Mouse (Mus musculus): ENCODE results near the gene Cage1. TPM values are rescaled to one million over a fixed set of nuclear protein-coding genes. Genes with fewer than 3 reads are reported as not detected.
A peak's percentile ranks its signal among the peaks of the same experiment; 100 is the strongest.

Gene Cage1
- polyA plus RNA-seq, 1 experiment from 2014 or later, result 1.0 TPM

DNA sequence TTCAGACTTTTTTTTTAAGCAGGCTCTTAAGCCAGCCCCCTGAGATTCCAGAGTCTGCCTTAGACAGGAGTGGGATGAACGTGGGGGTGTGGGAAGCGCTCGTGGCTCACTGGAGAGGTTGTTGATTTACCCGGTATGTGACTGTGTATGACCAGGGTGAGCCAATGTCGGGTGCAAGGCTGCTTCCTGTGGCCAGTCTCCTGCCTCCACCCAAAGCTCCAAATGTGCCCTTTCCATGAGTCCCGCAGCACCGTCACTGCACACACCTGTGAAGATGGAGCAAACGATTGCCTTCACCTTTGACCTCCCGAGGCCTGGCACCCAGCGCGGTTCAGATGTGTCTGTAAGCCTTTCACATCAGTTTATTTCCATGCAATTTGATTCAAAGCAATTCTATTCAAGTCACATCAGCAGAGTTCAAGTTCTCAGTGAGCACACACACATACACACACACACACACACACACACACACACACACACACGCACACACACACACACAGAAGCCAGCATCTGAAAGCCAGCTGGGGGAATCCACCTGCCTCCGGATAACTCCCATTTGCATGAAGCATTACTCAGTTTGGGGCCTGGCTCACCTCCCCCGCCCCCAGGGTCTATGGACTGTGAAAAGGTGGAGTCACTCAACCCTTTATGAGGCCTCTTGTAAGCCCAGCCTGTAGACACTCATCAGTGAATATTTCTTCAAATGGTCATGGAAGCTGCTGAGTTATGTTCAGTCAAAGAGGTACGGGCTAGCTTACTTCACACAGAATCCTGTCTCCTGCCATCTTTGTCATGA, 70.4 kb downstream of the Cage1 start:
- peaks cover 5% of the 10 kb centered on the region for H3K4me1 ChIP-seq (replicated peaks; ENCODE audit: control insufficient read depth, insufficient read depth, low read length)
- no peak overlapping the region for H3K27ac ChIP-seq (ENCODE audit: low read depth, low read length)
- no peak overlapping the region for H3K4me3 ChIP-seq (ENCODE audit: low read depth, low read length)
- no peak for DNase-seq (ENCODE audit: low spot score)
- no peaks in the 10 kb centered on the region for H3K9me3 ChIP-seq (ENCODE audit: control insufficient read depth, low read length)
- H3K4me2 ChIP-seq (replicated peaks; ENCODE audit: low read depth, low read length), result no peak overlapping the region
- no peak for ATAC-seq (ENCODE audit: low FRiP score)
- H3K9ac ChIP-seq (ENCODE audit: low read depth, low read length), result no peak overlapping the region
- 0 out of 2 replicates have a peak, but pooled peaks cover 3% of the 10 kb centered on the region for H3K27me3 ChIP-seq (ENCODE audit: control insufficient read depth, insufficient read depth, low read length)
- 71% methylated on average over 15 of the region's 15 CpGs for WGBS
- no peaks in the 10 kb centered on the region for H3K36me3 ChIP-seq (ENCODE audit: control insufficient read depth, insufficient read depth, low read length)

DNA sequence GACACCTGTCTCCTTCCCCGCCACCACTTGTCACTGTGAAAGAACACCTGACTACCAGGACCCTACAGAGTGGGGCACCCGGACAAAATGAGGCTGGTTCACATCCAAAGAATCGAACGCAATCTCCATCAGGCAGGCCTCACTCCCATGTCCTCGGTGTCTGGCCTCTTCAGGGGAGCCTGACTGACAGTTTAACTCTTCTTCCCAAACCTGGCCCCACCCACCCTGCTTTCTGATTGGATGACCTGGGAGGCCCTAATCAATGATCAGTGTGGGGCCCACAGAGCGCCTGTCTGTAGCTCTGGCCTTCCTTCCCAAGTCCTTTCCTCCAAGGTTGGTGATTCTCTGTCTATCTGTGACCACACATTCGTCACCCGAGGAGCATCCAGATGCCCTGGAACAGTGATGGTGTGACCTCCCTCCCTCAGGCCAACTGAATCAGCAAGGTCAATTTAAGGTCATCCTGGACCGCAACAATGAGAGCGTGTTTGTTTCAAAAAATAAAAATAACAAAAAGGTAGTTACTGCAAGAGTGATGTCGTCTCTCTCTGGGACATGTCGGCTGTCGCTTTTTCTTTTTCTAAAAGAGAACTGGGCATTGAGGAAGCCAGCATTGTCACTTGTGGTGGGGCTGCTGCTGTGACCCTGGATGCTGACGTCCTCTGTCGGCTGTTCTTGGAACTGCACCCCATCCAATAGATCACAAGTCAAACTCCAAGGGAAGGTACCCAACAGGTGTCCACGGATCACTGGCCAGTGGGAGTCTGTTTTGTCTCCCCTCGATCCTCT, 71.5 kb downstream of the Cage1 start:
- 0 out of 2 replicates have a peak, but pooled peaks cover 3% of the 10 kb centered on the region for H3K27me3 ChIP-seq (ENCODE audit: control insufficient read depth, insufficient read depth, low read length)
- H3K4me3 ChIP-seq (ENCODE audit: low read depth, low read length), result no peak overlapping the region
- WGBS, result 24% methylated on average over 17 of the region's 17 CpGs
- DNase-seq (ENCODE audit: low spot score) (peak; percentile 34), ATAC-seq (ENCODE audit: low FRiP score) (peak; percentile 32; the same call in 1 of the 2 replicates)
- peaks cover 5% of the 10 kb centered on the region for H3K4me1 ChIP-seq (replicated peaks; ENCODE audit: control insufficient read depth, insufficient read depth, low read length)
- H3K9ac ChIP-seq (ENCODE audit: low read depth, low read length), result no peak overlapping the region
- H3K4me2 ChIP-seq (replicated peaks; ENCODE audit: low read depth, low read length), result no peak overlapping the region
- H3K36me3 ChIP-seq (ENCODE audit: control insufficient read depth, insufficient read depth, low read length), result no peaks in the 10 kb centered on the region
- no peak overlapping the region for H3K27ac ChIP-seq (ENCODE audit: low read depth, low read length)
- H3K9me3 ChIP-seq (ENCODE audit: control insufficient read depth, low read length), result no peaks in the 10 kb centered on the region

DNA sequence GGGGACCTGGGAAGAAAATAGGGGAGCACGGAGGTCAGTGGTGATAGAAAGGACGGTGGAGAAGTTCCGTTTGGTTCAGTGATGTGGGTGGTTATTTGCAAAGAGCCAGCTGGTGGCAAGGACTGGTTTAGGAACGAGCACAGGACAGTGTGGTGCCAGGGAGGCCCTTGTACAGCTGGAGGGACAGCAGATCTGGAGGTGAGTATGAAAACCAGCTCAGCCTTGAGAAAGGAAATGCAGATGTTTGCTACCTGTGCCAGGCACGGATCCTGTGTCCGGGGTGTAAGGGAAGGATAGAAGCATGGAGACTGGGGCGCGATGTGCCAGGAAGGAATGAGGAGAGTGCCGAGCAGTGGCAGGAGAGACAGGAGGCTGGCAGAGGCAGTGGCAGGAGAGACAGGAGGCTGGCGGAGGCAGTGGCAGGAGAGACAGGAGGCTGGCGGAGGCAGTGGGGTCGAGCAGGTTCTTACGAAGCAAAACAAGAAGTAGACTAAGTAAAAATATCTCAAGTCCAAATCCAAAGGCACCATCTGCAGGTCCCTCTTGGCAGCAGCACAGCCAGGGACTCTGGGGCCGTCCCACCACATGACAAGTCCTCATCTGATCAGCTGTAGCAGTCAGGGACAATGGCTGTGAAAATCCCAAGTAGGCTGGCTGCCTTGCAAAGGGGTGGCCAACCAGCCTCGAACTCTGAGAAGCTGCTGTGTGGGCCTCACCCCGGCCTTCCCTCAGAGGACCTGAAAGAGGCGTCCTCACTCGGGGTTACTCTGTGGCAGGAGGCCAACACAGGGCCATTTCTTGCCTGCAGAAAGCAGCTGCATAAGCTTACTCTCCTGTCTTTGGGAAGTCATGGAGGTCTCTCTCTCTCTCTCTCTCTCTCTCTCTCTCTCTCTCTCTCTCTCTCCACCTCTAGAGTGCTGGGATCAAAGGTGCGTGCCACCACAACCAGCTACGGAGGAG, 72.5 kb downstream of the Cage1 start:
- WGBS, result 40% methylated on average over 20 of the region's 20 CpGs
- Histone ChIP-seq H3K27ac (ENCODE audit: low read depth, low read length) (no peak overlapping the region), H3K9ac (ENCODE audit: low read depth, low read length) (peak overlapping the region; percentile 33; the same call in 1 of the 2 replicates)

DNA sequence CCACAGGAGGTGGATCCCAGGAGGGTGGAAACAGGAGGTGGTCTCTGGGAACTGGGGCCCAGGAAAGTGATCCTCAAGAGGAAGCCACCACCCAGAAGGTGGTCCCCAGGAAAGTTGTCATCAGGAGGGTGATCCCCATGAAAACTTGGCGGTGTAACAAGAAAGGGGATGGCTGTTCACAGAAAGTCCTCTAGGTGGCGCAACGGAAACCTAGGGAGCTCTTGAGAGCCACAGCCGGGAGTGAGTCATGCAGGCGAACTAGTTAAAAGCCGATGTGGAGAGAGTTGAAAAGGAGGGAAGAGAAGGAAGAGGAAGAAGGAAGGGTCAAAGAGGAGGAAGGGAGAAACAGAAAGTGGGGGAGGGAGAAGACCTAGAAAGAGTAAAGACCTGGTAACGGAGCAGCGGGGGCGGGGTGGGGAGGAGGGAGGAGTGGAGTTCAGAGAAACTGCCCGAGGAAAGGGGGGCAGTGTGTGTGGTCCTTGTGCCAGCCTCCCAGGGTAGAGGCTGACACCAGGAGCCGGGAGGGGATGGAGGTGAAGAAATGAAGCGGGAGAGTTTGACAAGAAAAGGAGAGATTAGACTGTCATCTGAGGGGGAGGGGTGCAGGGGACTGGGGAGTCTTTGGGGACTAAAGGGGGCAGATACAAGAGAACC, 73.4 kb downstream of the Cage1 start:
- DNase-seq (ENCODE audit: low spot score), result peak; percentile 88
- H3K27me3 ChIP-seq (ENCODE audit: control insufficient read depth, insufficient read depth, low read length), result 0 out of 2 replicates have a peak, but pooled peaks cover 3% of the 10 kb centered on the region
- no peaks in the 10 kb centered on the region for H3K36me3 ChIP-seq (ENCODE audit: control insufficient read depth, insufficient read depth, low read length)
- H3K9me3 ChIP-seq (ENCODE audit: control insufficient read depth, low read length), result no peaks in the 10 kb centered on the region
- peak overlapping the region; percentile 34 for H3K4me2 ChIP-seq (replicated peaks; ENCODE audit: low read depth, low read length)
- H3K4me1 ChIP-seq (replicated peaks; ENCODE audit: control insufficient read depth, insufficient read depth, low read length), result peaks cover 5% of the 10 kb centered on the region
- H3K9ac ChIP-seq (ENCODE audit: low read depth, low read length), result peak overlapping the region; percentile 33; the same call in 1 of the 2 replicates
- peak overlapping the region; percentile 23 for H3K4me3 ChIP-seq (ENCODE audit: low read depth, low read length)
- ATAC-seq (ENCODE audit: low FRiP score), result peak; percentile 29; the same call in 1 of the 2 replicates
- 1% methylated on average over 12 of the region's 12 CpGs for WGBS
- H3K27ac ChIP-seq (ENCODE audit: low read depth, low read length), result no peak overlapping the region

More for the DNA sequence above, 72.5 kb downstream of the Cage1 start:
- Histone ChIP-seq H3K36me3 (ENCODE audit: control insufficient read depth, insufficient read depth, low read length) (no peaks in the 10 kb centered on the region), H3K9me3 (ENCODE audit: control insufficient read depth, low read length) (no peaks in the 10 kb centered on the region), H3K4me2 (replicated peaks; ENCODE audit: low read depth, low read length) (peak overlapping the region; percentile 34; the same call in 1 of the 2 replicates), H3K27me3 (ENCODE audit: control insufficient read depth, insufficient read depth, low read length) (0 out of 2 replicates have a peak, but pooled peaks cover 3% of the 10 kb centered on the region), H3K4me3 (ENCODE audit: low read depth, low read length) (no peak overlapping the region), H3K4me1 (replicated peaks; ENCODE audit: control insufficient read depth, insufficient read depth, low read length) (peaks cover 5% of the 10 kb centered on the region)
- ATAC-seq (ENCODE audit: low FRiP score) (no peak), DNase-seq (ENCODE audit: low spot score) (no peak)

DNA sequence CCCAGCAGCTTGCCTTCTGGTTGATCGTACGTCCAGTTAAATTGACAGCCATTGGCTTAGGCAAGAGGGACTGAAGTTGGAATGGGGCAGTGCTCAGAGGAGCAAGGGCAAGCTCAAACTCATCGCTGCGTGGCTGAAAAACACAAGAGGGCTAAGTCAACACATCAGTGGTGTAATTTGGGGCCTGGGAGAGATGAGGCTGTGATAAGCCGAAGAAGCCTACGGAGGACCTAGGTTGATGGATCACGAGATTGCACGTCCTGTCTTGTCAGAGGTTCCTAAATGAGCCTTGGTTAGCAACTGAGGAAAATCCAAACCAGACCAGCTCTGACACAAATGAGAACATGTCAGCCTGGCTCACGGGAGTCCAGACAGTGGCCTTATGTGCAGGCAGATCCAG, 74.3 kb downstream of the Cage1 start:
- DNase-seq (ENCODE audit: low spot score) (no peak), ATAC-seq (ENCODE audit: low FRiP score) (no peak)
- no peak overlapping the region for H3K27ac ChIP-seq (ENCODE audit: low read depth, low read length)
- H3K9ac ChIP-seq (ENCODE audit: low read depth, low read length), result no peak overlapping the region
- 0 out of 2 replicates have a peak, but pooled peaks cover 3% of the 10 kb centered on the region for H3K27me3 ChIP-seq (ENCODE audit: control insufficient read depth, insufficient read depth, low read length)
- 82% methylated on average over 9 of the region's 9 CpGs for WGBS
- peaks cover 5% of the 10 kb centered on the region for H3K4me1 ChIP-seq (replicated peaks; ENCODE audit: control insufficient read depth, insufficient read depth, low read length)
- no peak overlapping the region for H3K4me2 ChIP-seq (replicated peaks; ENCODE audit: low read depth, low read length)
- H3K36me3 ChIP-seq (ENCODE audit: control insufficient read depth, insufficient read depth, low read length), result no peaks in the 10 kb centered on the region
- no peaks in the 10 kb centered on the region for H3K9me3 ChIP-seq (ENCODE audit: control insufficient read depth, low read length)
- H3K4me3 ChIP-seq (ENCODE audit: low read depth, low read length), result no peak overlapping the region

DNA sequence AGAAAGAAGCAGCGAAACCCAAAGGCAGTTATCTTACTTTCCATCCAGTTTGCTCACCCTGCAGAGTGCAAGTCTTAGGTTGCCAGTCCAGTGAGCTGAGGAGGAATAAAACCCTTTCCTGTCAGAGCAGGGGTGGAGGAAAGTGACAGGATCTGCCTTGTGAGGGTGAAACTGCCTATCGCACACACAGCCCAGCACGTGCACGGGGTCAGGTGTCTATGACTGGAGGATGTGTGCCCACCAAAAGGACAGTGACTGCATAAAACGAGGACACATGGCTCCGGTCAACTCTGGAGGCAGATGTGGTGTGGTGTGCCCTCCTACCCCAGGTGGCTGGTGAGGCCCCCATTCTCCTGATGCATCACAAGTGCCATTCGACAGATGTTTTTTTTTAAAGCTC, 76.9 kb downstream of the Cage1 start:
- ATAC-seq (ENCODE audit: low FRiP score) (no peak), DNase-seq (ENCODE audit: low spot score) (no peak)
- Histone ChIP-seq H3K36me3 (ENCODE audit: control insufficient read depth, insufficient read depth, low read length) (no peaks in the 10 kb centered on the region), H3K9me3 (ENCODE audit: control insufficient read depth, low read length) (no peaks in the 10 kb centered on the region), H3K4me1 (replicated peaks; ENCODE audit: control insufficient read depth, insufficient read depth, low read length) (peaks cover 5% of the 10 kb centered on the region), H3K27ac (ENCODE audit: low read depth, low read length) (no peak overlapping the region), H3K27me3 (ENCODE audit: control insufficient read depth, insufficient read depth, low read length) (0 out of 2 replicates have a peak, but pooled peaks cover 3% of the 10 kb centered on the region), H3K9ac (ENCODE audit: low read depth, low read length) (no peak overlapping the region), H3K4me3 (ENCODE audit: low read depth, low read length) (no peak overlapping the region), H3K4me2 (replicated peaks; ENCODE audit: low read depth, low read length) (no peak overlapping the region)
- 94% methylated on average over 7 of the region's 7 CpGs for WGBS

DNA sequence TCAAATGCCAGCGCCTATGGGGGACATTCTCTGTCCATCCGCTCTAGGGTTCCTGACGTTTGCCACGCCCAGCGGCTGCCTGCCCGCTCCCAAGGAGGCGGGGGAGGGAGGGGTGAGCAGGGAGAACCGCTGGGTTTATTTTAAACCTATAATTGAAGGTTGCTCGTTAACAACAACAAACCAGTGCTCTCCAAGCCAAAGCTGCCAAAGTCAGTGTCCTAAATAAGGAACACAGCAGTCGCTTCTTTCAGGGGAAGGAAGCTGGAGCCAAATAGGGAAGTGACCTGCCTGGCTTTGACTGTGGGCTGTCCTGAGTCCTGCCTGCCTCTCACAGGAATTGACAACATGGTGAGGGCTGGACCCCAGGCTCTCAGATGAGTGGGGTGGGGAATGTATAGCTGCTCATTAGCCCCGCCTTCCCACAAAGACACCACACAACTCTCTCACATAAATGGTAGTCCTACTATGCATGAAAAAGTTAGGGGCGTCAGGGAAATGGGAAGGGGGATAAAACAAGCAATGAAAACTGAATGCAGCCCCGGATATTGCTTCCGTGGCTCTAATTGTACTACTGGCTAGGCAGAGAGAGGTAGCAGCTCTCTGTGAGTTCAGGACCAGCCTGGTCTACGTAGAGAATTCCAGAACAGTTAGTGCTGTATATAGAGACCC, 77.5 kb downstream of the Cage1 start:
- DNase-seq (ENCODE audit: low spot score) (no peak), ATAC-seq (ENCODE audit: low FRiP score) (no peak)
- Histone ChIP-seq H3K4me3 (ENCODE audit: low read depth, low read length) (no peak overlapping the region), H3K27ac (ENCODE audit: low read depth, low read length) (no peak overlapping the region), H3K9me3 (ENCODE audit: control insufficient read depth, low read length) (no peaks in the 10 kb centered on the region), H3K9ac (ENCODE audit: low read depth, low read length) (no peak overlapping the region), H3K27me3 (ENCODE audit: control insufficient read depth, insufficient read depth, low read length) (0 out of 2 replicates have a peak, but pooled peaks cover 3% of the 10 kb centered on the region), H3K4me2 (replicated peaks; ENCODE audit: low read depth, low read length) (no peak overlapping the region), H3K4me1 (replicated peaks; ENCODE audit: control insufficient read depth, insufficient read depth, low read length) (peaks cover 5% of the 10 kb centered on the region), H3K36me3 (ENCODE audit: control insufficient read depth, insufficient read depth, low read length) (no peaks in the 10 kb centered on the region)
- WGBS, result 81% methylated on average over 15 of the region's 15 CpGs
